Mouse (Mus musculus): ENCODE results near the gene Stum.

DNA sequence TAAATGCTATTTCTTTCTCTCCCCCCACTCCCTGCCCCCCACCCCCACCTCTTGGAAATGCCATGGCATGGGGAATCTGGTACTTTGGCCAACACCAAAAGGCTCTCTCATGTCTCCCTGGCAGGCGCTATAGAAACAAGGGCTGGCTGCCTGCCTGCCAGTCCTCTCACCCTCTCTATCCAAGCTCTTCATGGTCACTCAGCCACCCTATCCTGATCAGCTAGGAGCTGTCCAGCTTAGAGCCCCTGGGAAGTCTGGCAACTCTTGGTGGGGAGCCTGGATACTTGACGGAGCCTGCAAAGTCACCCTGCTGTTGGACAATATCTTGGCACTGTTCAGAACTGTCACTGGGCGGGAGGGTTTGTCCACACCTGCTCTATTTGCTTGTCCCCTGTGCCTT lies 24.6 kb downstream of the Stum start:
- TF ChIP-seq GATA1 (IDR thresholded peaks at IDR 0.05; ENCODE audit: borderline replicate concordance, low read length): no peak
- no peak for TF ChIP-seq FLI1 (IDR thresholded peaks at IDR 0.05; ENCODE audit: low read length)
